Mouse (Mus musculus): Measurements from ENCODE around the gene Sowaha.

DNA sequence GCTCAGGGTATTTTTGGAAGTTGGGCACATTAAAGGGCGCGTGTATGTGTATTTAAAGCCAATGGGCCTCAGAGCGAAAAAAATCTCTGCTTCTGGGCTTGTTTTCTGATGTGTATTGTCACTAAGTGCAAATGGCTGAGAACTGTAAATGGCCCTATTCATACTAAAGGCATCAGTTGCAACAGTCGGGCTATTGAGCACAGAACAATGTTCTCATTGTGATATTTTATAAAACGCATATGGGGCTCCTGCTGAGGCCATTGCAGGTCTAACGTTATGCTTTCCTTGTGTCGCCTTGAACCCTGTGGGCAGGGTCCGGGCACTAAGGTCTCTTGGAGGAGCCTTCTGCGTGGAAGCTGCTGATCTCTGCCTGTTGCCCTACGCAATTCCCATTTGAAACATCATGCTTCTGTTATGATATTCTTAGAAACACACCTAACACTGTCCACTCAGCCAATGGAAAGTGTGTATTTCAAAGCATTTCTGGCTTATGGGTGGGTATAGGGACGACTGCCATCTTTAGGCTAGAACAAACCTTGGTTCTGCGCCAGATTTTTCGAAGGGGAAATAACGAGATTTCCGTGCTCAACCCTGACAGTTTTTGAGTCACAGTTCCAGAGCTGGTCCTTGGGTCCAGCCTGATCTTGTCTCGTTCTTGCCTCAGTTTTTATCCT, 10.6 kb downstream of the Sowaha start:
- TF ChIP-seq POLR2A (IDR thresholded peaks at IDR 0.05; ENCODE audit: low read depth, low read length): no peak
- TF ChIP-seq CTCF (IDR thresholded peaks at IDR 0.05; ENCODE audit: extremely low read depth, insufficient read depth, insufficient read length, insufficient replicate concordance): no peak

Data from spleen, adult 2 months (tissue).